Mouse (Mus musculus) limb, embryonic 11.5 days (tissue): ENCODE data around the gene Nudt10. TPM values are rescaled to one million over a fixed set of nuclear protein-coding genes. Genes with fewer than 3 reads are reported as not detected.
"Not testable (repeated sequence)": the region's sequence is repeated elsewhere in the genome, so short reads cannot be mapped to it uniquely, and the experiment has no call there.

Experiments
- ATAC-seq: fragments of 200-750 bp; cut with Nextera tagmentation; 2 replicates; pipeline ENCODE4 v1.8.0; 2017; ENCODE audit warnings: low read depth; ENCODE audit not compliant: insufficient number of reproducible peaks, low FRiP score, low TSS enrichment
- DNase-seq: peaks from one replicate; pipeline ENCODE4 v3.0.0-alpha.2; 2015; ENCODE audit warnings: low spot score
- H3K27ac ChIP-seq: fragments of 300-500 bp; sonication (generic); replicated peaks from 2 replicates; pipeline ENCODE4 v1.5.1; 2014; ENCODE audit warnings: low read depth, mild to moderate bottlenecking, low read length
- H3K27me3 ChIP-seq: fragments of 300-500 bp; sonication (generic); 2 replicates; pipeline ENCODE4 v1.6.1; 2014; ENCODE audit warnings: mild to moderate bottlenecking, low read length, mixed read lengths; ENCODE audit not compliant: control insufficient read depth, insufficient read depth
- H3K36me3 ChIP-seq: fragments of 300-500 bp; sonication (generic); 2 replicates; pipeline ENCODE4 v1.6.1; 2014; ENCODE audit warnings: mild to moderate bottlenecking, low read length, moderate library complexity, mixed read lengths; ENCODE audit not compliant: control insufficient read depth, insufficient read depth
- H3K4me1 ChIP-seq: fragments of 300-500 bp; sonication (generic); 2 replicates; pipeline ENCODE4 v1.6.1; 2014; ENCODE audit warnings: low read length, mixed read lengths; ENCODE audit not compliant: control insufficient read depth, insufficient read depth
- H3K4me2 ChIP-seq: fragments of 300-500 bp; sonication (generic); 2 replicates; pipeline ENCODE4 v1.6.1; 2014; ENCODE audit warnings: low read depth, mild to moderate bottlenecking, moderate library complexity; ENCODE audit not compliant: severe bottlenecking
- H3K4me3 ChIP-seq: fragments of 300-500 bp; sonication (generic); 2 replicates; pipeline ENCODE4 v1.5.1; 2014; ENCODE audit warnings: low read depth, low read length
- H3K9ac ChIP-seq: fragments of 300-500 bp; sonication (generic); 2 replicates; pipeline ENCODE4 v1.6.1; 2014; ENCODE audit warnings: mild to moderate bottlenecking, low read length
- H3K9me3 ChIP-seq: fragments of 300-500 bp; sonication (generic); 2 replicates; pipeline ENCODE4 v1.6.1; 2016; ENCODE audit warnings: low read length; ENCODE audit not compliant: control insufficient read depth
- WGBS: fragments of 180-500 bp; shearing (Covaris S2); extraction: QIAGEN DNeasy Blood & Tissue Kit; methylation state at CpG from one replicate; pipeline ENCODE4 v1.1.7; 2014; 5-methylcytosine and 5-hydroxymethylcytosine counted together
- polyA plus RNA-seq: library from polyadenylated mRNA; unstranded; fragments of >200 nt; fragmentation: Nextera tagmentation; extraction: Ambion mirVana; gene quantifications from 2 replicates; pipeline ENCODE4 v1.2.1, GENCODE M21; 2014

Nudt10 gene
- 11.8 and 13.6 TPM in 2 replicates for polyA plus RNA-seq

GRCm38 (mm10) chrX:6172823-6173640 lies at the start of gene Nudt10:
TSS of gene Nudt10 (minus strand) at chrX:6173015.
- H3K4me1 ChIP-seq, H3K27ac ChIP-seq, H3K36me3 ChIP-seq, H3K9me3 ChIP-seq, H3K27me3 ChIP-seq, DNase-seq, H3K9ac ChIP-seq: not testable (repeated sequence)
- peak; percentile 86 for ATAC-seq
- peak within 1 kb of the TSS; percentile 20 for H3K4me3 ChIP-seq
- 7% methylated on average over 3 of the region's 116 CpGs for WGBS
- 0 out of 2 replicates have a peak within 1 kb of the TSS, but pooled peaks have one; percentile 8 for H3K4me2 ChIP-seq

- not testable (repeated sequence) for H3K27ac ChIP-seq, H3K27me3 ChIP-seq, H3K9ac ChIP-seq, H3K9me3 ChIP-seq, H3K36me3 ChIP-seq, H3K4me1 ChIP-seq
- Histone ChIP-seq H3K4me2 (0 out of 2 replicates have a peak overlapping the region, but pooled peaks have one; percentile 8), H3K4me3 (peak overlapping the region; percentile 20)
- DNase-seq: peak; percentile 19
- WGBS: 8% methylated on average over 8 of the region's 64 CpGs
- peak; percentile 63 for ATAC-seq
These were observed 536 bp downstream of the Nudt10 start for GRCm38 (mm10) chrX:6172136-6172822.

- no peak for ATAC-seq
- no peaks in the 10 kb centered on the region for H3K36me3 ChIP-seq
- H3K4me2 ChIP-seq: 0 out of 2 replicates have a peak overlapping the region, but pooled peaks have one; percentile 8
- peak; percentile 21 for DNase-seq
- H3K9ac ChIP-seq: no peak overlapping the region
- no peaks in the 10 kb centered on the region for H3K27me3 ChIP-seq
- H3K4me1 ChIP-seq: no peaks in the 10 kb centered on the region
- peak overlapping the region; percentile 20 for H3K4me3 ChIP-seq
- H3K9me3 ChIP-seq: no peaks in the 10 kb centered on the region
- 16% methylated on average over 11 of the region's 12 CpGs for WGBS
- H3K27ac ChIP-seq: no peak overlapping the region
These were observed 1.1 kb downstream of the Nudt10 start for GRCm38 (mm10) chrX:6171718-6172117.

Other genes starting within 250 kb of the Nudt10 start
- 9.0 and 9.1 TPM in 2 replicates for gene Nudt11, start 125.6 kb downstream of the Nudt10 start, polyA plus RNA-seq
- gene AU022751, start 89.6 kb downstream of the Nudt10 start, polyA plus RNA-seq: 0.09 TPM in 1 of 2 replicates, not detected in the other
- 0.04 and 0.10 TPM in 2 replicates for gene Bmp15, start 147.7 kb upstream of the Nudt10 start, polyA plus RNA-seq
- gene Shroom4, start 226.8 kb upstream of the Nudt10 start, polyA plus RNA-seq: 14.1 and 16.3 TPM in 2 replicates